Mouse (Mus musculus) brain, embryonic 14.5 days (tissue): Measurements from ENCODE around the gene Wfdc11. TPM values are rescaled to one million over a fixed set of nuclear protein-coding genes. Genes with fewer than 3 reads are reported as not detected.
"Not testable (repeated sequence)": the region's sequence is repeated elsewhere in the genome, so short reads cannot be mapped to it uniquely, and the experiment has no call there.

Experiments
- DNase-seq: peaks from one replicate; pipeline ENCODE4 v3.0.0-alpha.2; 2011; ENCODE audit warnings: low read depth
- CTCF ChIP-seq: fragments of 200-500 bp; IDR thresholded peaks from 2 replicates; pipeline ENCODE4 v1.5.1; 2012; ENCODE audit warnings: inconsistent platforms, mild to moderate bottlenecking, moderate library complexity, borderline replicate concordance; ENCODE audit not compliant: insufficient read depth, insufficient read length; ENCODE audit errors: extremely low read depth
- POLR2A ChIP-seq: fragments of 200-500 bp; IDR thresholded peaks from 2 replicates; pipeline ENCODE4 v1.6.1; 2012; ENCODE audit warnings: mild to moderate bottlenecking, inconsistent platforms, borderline replicate concordance; ENCODE audit not compliant: poor library complexity, insufficient read depth, insufficient read length, severe bottlenecking; ENCODE audit errors: extremely low read depth
- polyA plus RNA-seq: library from polyadenylated mRNA; depleted of rRNA; stranded (reverse); fragments of >200 nt; gene quantifications from 2 replicates; pipeline ENCODE4 v1.2.3, GENCODE M21; 2012; rRNA removed

Wfdc11 gene
- polyA plus RNA-seq, 1 experiment, result not detected

DNA sequence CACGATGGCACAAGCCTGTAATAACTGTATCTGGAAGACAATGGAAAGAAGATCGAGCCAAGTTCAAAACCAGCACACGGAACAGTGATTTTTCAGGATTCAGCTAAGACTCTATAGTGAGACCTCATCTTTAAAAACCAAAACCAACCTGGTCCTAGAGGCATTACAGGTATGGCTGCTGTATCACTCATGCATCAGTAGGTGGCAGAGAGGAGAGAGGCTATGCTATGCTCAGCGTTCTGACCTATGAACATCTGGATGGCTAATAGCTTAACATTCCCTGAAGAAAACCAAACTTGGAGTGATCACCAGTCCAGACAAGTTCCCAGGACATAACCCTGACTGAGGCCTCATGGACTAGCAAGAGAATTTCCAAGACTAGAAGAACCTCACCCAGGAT is 52.1 kb downstream of the Wfdc11 start:
- DNase-seq, result no peak
- TF ChIP-seq CTCF (no peak), POLR2A (no peak)

DNA sequence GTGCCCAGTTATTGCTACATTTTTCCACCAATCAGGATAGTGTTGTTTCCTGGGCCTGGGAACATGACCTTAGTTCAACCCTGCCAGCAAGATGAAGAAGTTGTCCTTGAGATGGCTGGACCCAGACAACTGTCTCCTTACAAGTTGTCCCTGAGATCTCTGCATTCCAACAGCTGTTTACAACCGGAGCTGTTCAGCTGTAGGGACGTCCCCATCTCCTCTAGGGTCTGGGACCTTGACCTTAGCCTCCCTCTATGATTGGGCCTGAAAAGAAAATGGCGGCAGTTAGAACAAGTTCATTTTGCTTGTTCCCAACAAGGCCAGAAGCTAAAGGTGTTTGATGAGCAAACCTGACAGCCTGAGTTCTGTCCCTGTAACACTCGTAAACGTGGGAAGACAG is 54.8 kb downstream of the Wfdc11 start:
- TF ChIP-seq CTCF (no peak), POLR2A (no peak)
- no peak for DNase-seq

DNA sequence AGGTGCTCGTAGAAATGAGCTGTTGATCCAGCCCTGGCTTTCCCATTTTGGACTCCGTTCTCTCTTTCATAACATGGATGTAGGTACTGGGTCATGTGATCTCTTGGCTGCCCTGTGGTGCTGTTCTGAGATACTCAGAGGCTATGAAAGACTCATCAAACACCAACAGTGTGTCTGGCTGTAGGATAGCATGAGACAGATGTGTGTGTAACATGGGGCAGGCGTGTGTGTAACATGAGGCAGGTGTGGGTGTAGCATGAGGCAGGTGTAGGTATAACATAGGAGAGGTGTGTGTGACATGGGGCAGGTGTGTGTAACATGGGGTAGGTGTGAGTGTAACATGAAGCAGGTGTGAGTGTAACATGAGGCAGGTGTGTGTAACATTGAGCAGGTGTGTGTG is 58.5 kb downstream of the Wfdc11 start:
- TF ChIP-seq CTCF (no peak), POLR2A (no peak)
- DNase-seq, result no peak

- DNase-seq, result not testable (repeated sequence)
These were observed 60.4 kb downstream of the Wfdc11 start, which contains the start of the genes Wfdc6b and Wfdc8 for GRCm38 (mm10) chr2:164613471-164613870. Gene Wfdc6b, plus strand, starts transcription at chr2:164613522. Gene Wfdc8, minus strand, starts transcription at chr2:164613626.

Other genes with a start within 250 kb of the Wfdc11 start
- gene Sdc4, start 230.2 kb downstream of the Wfdc11 start, polyA plus RNA-seq, result 2.3 and 3.7 TPM in 2 replicates
- 69.6 and 82.0 TPM in 2 replicates for gene Sys1, start 217.1 kb downstream of the Wfdc11 start, polyA plus RNA-seq
- 8.0 and 10.2 TPM in 2 replicates for gene Gm20458, start 213.1 kb downstream of the Wfdc11 start, polyA plus RNA-seq
- gene Trp53tg5, start 200.4 kb downstream of the Wfdc11 start, polyA plus RNA-seq, result not detected in 2 replicates
- gene Dbndd2, start 188.0 kb downstream of the Wfdc11 start, polyA plus RNA-seq, result 11.4 and 13.1 TPM in 2 replicates
- 109 and 155 TPM in 2 replicates for gene Pigt, start 176.6 kb downstream of the Wfdc11 start, polyA plus RNA-seq
- gene Wfdc2, start 111.7 kb downstream of the Wfdc11 start, polyA plus RNA-seq, result 3.9 and 5.3 TPM in 2 replicates
- gene Spint3, start 100.6 kb downstream of the Wfdc11 start, polyA plus RNA-seq, result not detected in 2 replicates
- gene Wfdc6a, start 88.6 kb downstream of the Wfdc11 start, polyA plus RNA-seq, result not detected in 2 replicates
- not detected in 2 replicates for gene Eppin, start 80.5 kb downstream of the Wfdc11 start, polyA plus RNA-seq
- not detected in 2 replicates for gene Wfdc6b, start 60.6 kb downstream of the Wfdc11 start, polyA plus RNA-seq
- gene Wfdc8, start 60.5 kb downstream of the Wfdc11 start, polyA plus RNA-seq, result not detected in 2 replicates
- gene Wfdc16, start 35.3 kb downstream of the Wfdc11 start, polyA plus RNA-seq, result not detected in 2 replicates
- not detected in 2 replicates for gene Wfdc10, start 18.0 kb downstream of the Wfdc11 start, polyA plus RNA-seq
- not detected in 2 replicates for gene Wfdc9, start 17.5 kb downstream of the Wfdc11 start, polyA plus RNA-seq
- gene Wfdc13, start 11.0 kb upstream of the Wfdc11 start, polyA plus RNA-seq, result not detected in 2 replicates
- not detected in 2 replicates for gene Spint4, start 24.4 kb upstream of the Wfdc11 start, polyA plus RNA-seq
- not detected in 2 replicates for gene Spint5, start 41.2 kb upstream of the Wfdc11 start, polyA plus RNA-seq
- gene Wfdc3, start 71.8 kb upstream of the Wfdc11 start, polyA plus RNA-seq, result 0.94 and 1.4 TPM in 2 replicates
- 46.0 and 50.2 TPM in 2 replicates for gene Dnttip1, start 71.9 kb upstream of the Wfdc11 start, polyA plus RNA-seq
- 94.0 and 201 TPM in 2 replicates for gene Ube2c, start 95.8 kb upstream of the Wfdc11 start, polyA plus RNA-seq
- gene Tnnc2, start 105.9 kb upstream of the Wfdc11 start, polyA plus RNA-seq, result 1.7 TPM in 2 replicates
- 25.9 and 27.0 TPM in 2 replicates for gene Snx21, start 111.7 kb upstream of the Wfdc11 start, polyA plus RNA-seq
- 29.7 and 41.1 TPM in 2 replicates for gene Acot8, start 130.8 kb upstream of the Wfdc11 start, polyA plus RNA-seq
- 8.5 and 10.1 TPM in 2 replicates for gene Zswim3, start 131.0 kb upstream of the Wfdc11 start, polyA plus RNA-seq
- 12.1 and 17.6 TPM in 2 replicates for gene Zswim1, start 148.6 kb upstream of the Wfdc11 start, polyA plus RNA-seq
- not detected in 2 replicates for gene Spata25, start 154.4 kb upstream of the Wfdc11 start, polyA plus RNA-seq
- 125 and 165 TPM in 2 replicates for gene Ctsa, start 158.8 kb upstream of the Wfdc11 start, polyA plus RNA-seq
- 5.1 and 7.0 TPM in 2 replicates for gene Neurl2, start 159.4 kb upstream of the Wfdc11 start, polyA plus RNA-seq
- 62.2 and 109 TPM in 2 replicates for gene Pltp, start 183.6 kb upstream of the Wfdc11 start, polyA plus RNA-seq
- gene Pcif1, start 205.2 kb upstream of the Wfdc11 start, polyA plus RNA-seq, result 55.5 and 60.1 TPM in 2 replicates
- 43.2 and 47.0 TPM in 2 replicates for gene Zfp335, start 237.7 kb upstream of the Wfdc11 start, polyA plus RNA-seq